29 mouse cellular contexts compared by ENCODE assay signal in genomic region chr4:150509026-150509712, GRCm38 (mm10).
DNase-seq lines count a peak whose midpoint lies in the region; ATAC-seq and TF ChIP-seq lines count a peak whose summit lies in the region.
"Had no signal": no experiment of that assay in that cellular context is flagged by ENCODE, and none has a peak within 500 bp of the region (broad histone marks: within the 10 kb centered on the region; RNA-seq: fewer than 3 reads in every experiment).

No protein-coding gene starts in this region.

- no peak overlapping the region for H3K4me2 ChIP-seq in heart, embryonic 12.5 days
- H3K4me2 ChIP-seq: embryonic facial prominence, embryonic 12.5 days; kidney, embryonic 15.5 days; limb, embryonic 15.5 days; midbrain, embryonic 15.5 days; neural tube, embryonic 13.5 days had no signal

- H3K9me3 ChIP-seq in heart, embryonic 12.5 days (replicated peaks) = no peaks in the 10 kb centered on the region
- H3K9me3 ChIP-seq: embryonic facial prominence, embryonic 12.5 days; heart, embryonic 10.5 days; hindbrain, embryonic 10.5 days; kidney, embryonic 15.5 days; limb, embryonic 15.5 days; midbrain, embryonic 15.5 days; neural tube, embryonic 13.5 days had no signal

- no peak for DNase-seq in frontal cortex, postnatal 25 days (ENCODE audit: low spot score in 2 of 2)
- no peak for DNase-seq in spleen, adult 2 months (ENCODE audit: low read depth in 1 of 2, low spot score in 2 of 2)
- DNase-seq in spleen, adult 18-20 months = no peak
- DNase-seq in adrenal gland, postnatal 36 days = no peak
- DNase-seq: adrenal gland, adult 2 months; cerebellum, adult 9-10 months; forebrain, postnatal 0 days; gastrocnemius, adult 2 months; kidney, adult 11 months; kidney, postnatal 36 days; left cerebral cortex, postnatal 4 days; lung, adult 18-20 months; lung, postnatal 10 days; thymus, adult 18-20 months; thymus, postnatal 36 days had no signal

- peaks cover 5% of the 10 kb centered on the region; the same call in 1 of the 2 replicates for H3K36me3 ChIP-seq in spleen, adult 2 months (ENCODE audit: control insufficient read depth, insufficient read depth, low read length)
- peaks cover 52% of the 10 kb centered on the region for H3K36me3 ChIP-seq in heart, embryonic 12.5 days

- peaks cover 2% of the 10 kb centered on the region; the same call in 1 of the 2 replicates for H3K4me1 ChIP-seq in spleen, adult 2 months (ENCODE audit: control insufficient read depth, insufficient read depth, insufficient read length)
- peaks cover 6% of the 10 kb centered on the region for H3K4me1 ChIP-seq in heart, embryonic 12.5 days (replicated peaks)
- H3K4me1 ChIP-seq: embryonic facial prominence, embryonic 12.5 days; hindbrain, embryonic 10.5 days; kidney, embryonic 15.5 days; limb, embryonic 15.5 days; midbrain, embryonic 15.5 days; neural tube, embryonic 13.5 days had no signal

- no peak for TF ChIP-seq POLR2A in spleen, adult 2 months (IDR thresholded peaks at IDR 0.05; ENCODE audit: low read depth, low read length)

- TF ChIP-seq CTCF in spleen, adult 2 months (IDR thresholded peaks at IDR 0.05; ENCODE audit: extremely low read depth, insufficient read depth, insufficient read length, insufficient replicate concordance) = no peak

- WGBS in spleen, adult 2 months = 50% methylated on average over 3 of the region's 3 CpGs
- WGBS in heart, embryonic 12.5 days = 79% methylated on average over 3 of the region's 3 CpGs

- H3K27me3 ChIP-seq in spleen, adult 2 months (ENCODE audit: control insufficient read depth, insufficient read depth, low read length) = no peaks in the 10 kb centered on the region
- no peaks in the 10 kb centered on the region for H3K27me3 ChIP-seq in heart, embryonic 12.5 days (replicated peaks)
- H3K27me3 ChIP-seq: embryonic facial prominence, embryonic 12.5 days; kidney, embryonic 15.5 days; limb, embryonic 15.5 days; midbrain, embryonic 15.5 days; neural tube, embryonic 13.5 days; Patski had no signal

- H3K4me3 ChIP-seq in spleen, adult 2 months (ENCODE audit: extremely low read depth, insufficient read depth, insufficient read length) = no peak overlapping the region
- H3K4me3 ChIP-seq in heart, embryonic 12.5 days = no peak overlapping the region
- H3K4me3 ChIP-seq: embryonic facial prominence, embryonic 12.5 days; gastrocnemius, adult 2 months; heart, embryonic 10.5 days; hindbrain, embryonic 10.5 days; kidney, embryonic 15.5 days; limb, embryonic 15.5 days; midbrain, embryonic 15.5 days; myocyte; neural tube, embryonic 13.5 days had no signal

- no peak overlapping the region for H3K9ac ChIP-seq in heart, embryonic 12.5 days
- H3K9ac ChIP-seq: embryonic facial prominence, embryonic 12.5 days; forebrain, postnatal 0 days; kidney, embryonic 15.5 days; limb, embryonic 15.5 days; midbrain, embryonic 15.5 days; neural tube, embryonic 13.5 days had no signal

- 0 out of 2 replicates have a peak overlapping the region, but pooled peaks have one; percentile 3 for H3K27ac ChIP-seq in spleen, adult 2 months (ENCODE audit: insufficient read depth, low read length)
- H3K27ac ChIP-seq in heart, embryonic 12.5 days (ENCODE audit: poor library complexity, severe bottlenecking) = no peak overlapping the region
- H3K27ac ChIP-seq: embryonic facial prominence, embryonic 12.5 days; gastrocnemius, adult 2 months; heart, embryonic 10.5 days; hindbrain, embryonic 10.5 days; kidney, embryonic 15.5 days; limb, embryonic 15.5 days; midbrain, embryonic 15.5 days had no signal

- peak; percentile 60; the same call in 1 of the 2 replicates for ATAC-seq in frontal cortex, adult (ENCODE audit: low TSS enrichment)
- peak; percentile 76 for ATAC-seq in granulocyte monocyte progenitor cell, adult 5-6 weeks (replicated peaks; ENCODE audit: poor library complexity, severe bottlenecking)
- ATAC-seq in neutrophil, adult 5-6 weeks (ENCODE audit: extremely low read depth, insufficient number of reproducible peaks, low FRiP score, poor library complexity, severe bottlenecking) = peak; percentile 70; the same call in 1 of the 2 replicates
- ATAC-seq in heart, embryonic 12.5 days (ENCODE audit: insufficient number of reproducible peaks, low FRiP score) = no peak
- ATAC-seq: CD4-positive, CD25-positive, alpha-beta regulatory T cell, adult 4 months; forebrain, postnatal 0 days; midbrain, embryonic 15.5 days; Patski had no signal
